Mouse (Mus musculus): Measurements from ENCODE around the gene Gm49373. TPM values are rescaled to one million over a fixed set of nuclear protein-coding genes. Genes with fewer than 3 reads are reported as not detected.

Gene Gm49373
- 0.12 and 0.49 TPM in 2 replicates for polyA plus RNA-seq (2014; fragmentation: Nextera tagmentation; extraction: Ambion mirVana)

DNA sequence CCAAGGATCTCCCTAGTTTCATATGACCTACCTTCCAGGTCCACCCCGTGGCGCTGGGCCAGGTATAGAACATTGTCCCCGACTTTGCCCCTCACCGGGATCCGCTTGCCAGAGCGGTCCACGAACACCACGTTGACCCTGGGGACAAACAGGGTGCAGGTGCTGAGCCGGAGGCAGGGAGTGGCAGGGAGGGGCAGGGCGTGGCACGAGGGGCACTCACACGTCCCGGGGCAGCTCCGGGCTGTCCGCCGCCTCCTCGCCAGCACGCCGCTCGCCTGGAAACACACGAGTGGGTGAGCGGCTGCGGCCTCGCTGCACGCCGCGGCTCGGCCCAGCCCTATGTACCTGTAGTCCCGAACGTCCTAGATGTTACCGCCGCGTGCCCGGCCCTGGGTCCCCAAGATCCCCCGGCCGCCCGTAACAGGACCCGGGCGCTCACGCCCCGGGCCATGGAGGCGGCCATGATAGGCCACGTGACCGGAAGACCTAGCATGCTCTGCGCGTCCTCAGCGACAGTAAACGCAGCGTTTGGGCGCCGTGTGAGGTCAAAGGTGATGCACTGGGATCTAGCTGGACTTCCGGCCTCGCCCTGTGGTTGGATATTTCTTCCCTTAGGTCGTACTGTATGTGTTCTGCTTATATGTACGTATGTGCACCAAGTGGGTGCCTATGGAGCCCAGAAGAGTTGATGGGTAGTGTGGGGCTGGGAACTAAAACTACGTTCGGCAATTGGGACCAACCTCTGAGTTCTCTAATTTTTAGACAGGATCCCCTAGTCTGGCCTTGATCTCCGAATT is at the start of gene Gm49373, which contains the start of gene Fdx1l:
TSS of gene Gm49373 (minus strand) at position 53 of the 797 bp plus-strand sequence.
TSS of gene Fdx1l (minus strand) at position 571 of the 797 bp plus-strand sequence.
- Histone ChIP-seq H3K9me3 (ENCODE audit: control insufficient read depth, low read length) (no peaks in the 10 kb centered on the region), H3K27ac (replicated peaks in 1 of 2; ENCODE audit: control insufficient read depth in 1 of 2, insufficient read depth in 1 of 2, low read depth in 2 of 2, low read length in 2 of 2) (peak within 1 kb of the TSS; percentile 46 to 52), H3K9ac (ENCODE audit: low read length) (peak within 1 kb of the TSS; percentile 90), H3K36me3 (ENCODE audit: control insufficient read depth, insufficient read depth, low read length) (peaks cover 56% of the 10 kb centered on the region), H3K27me3 (ENCODE audit: control insufficient read depth, insufficient read depth, low read length) (no peaks in the 10 kb centered on the region), H3K4me1 (ENCODE audit: control insufficient read depth in 2 of 2, insufficient read depth in 2 of 2, low read length in 2 of 2) (peaks cover 0 to 12% of the 10 kb centered on the region in 2 experiments; a peak in 2 of 4 replicates), H3K4me2 (ENCODE audit: low read length) (peak within 1 kb of the TSS; percentile 90), H3K4me3 (ENCODE audit: control insufficient read depth in 1 of 2, insufficient read depth in 1 of 2, low read depth in 1 of 2, low read length in 2 of 2) (peak within 1 kb of the TSS; percentile 68 to 85)
- 2% methylated on average over 58 of the region's 58 CpGs for WGBS
- peak; percentile 84 for ATAC-seq (ENCODE audit: insufficient number of reproducible peaks, insufficient read depth, low FRiP score, low read depth)

DNA sequence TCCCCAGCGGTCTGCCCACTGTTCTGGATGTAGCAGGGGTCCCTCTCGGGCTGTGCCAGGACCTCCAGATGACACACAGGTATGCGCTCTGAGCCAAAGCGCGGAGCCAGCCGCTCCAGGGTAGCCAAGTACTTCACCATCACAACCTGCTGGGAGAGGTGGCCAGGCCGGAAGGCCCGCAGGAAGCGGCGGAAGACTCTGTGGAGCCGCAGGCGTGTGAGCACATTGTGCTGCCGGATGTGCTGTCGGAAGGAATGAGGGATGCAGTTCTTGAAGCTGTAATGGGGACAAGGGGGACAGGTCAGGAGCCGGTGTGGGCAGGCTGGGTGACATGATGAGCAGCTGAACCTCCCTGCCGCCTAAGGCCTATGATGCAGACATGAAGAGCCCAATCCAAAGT is 48.6 kb upstream of the Gm49373 start:
- H3K4me1 ChIP-seq (ENCODE audit: control insufficient read depth in 2 of 2, insufficient read depth in 2 of 2, low read length in 2 of 2): peaks cover 9 to 10% of the 10 kb centered on the region in 2 experiments
- 81% methylated on average over 16 of the region's 16 CpGs for WGBS
- no peaks in the 10 kb centered on the region for H3K27me3 ChIP-seq (ENCODE audit: control insufficient read depth, insufficient read depth, low read length)
- no peak overlapping the region for H3K4me2 ChIP-seq (ENCODE audit: low read length)
- H3K4me3 ChIP-seq (ENCODE audit: control insufficient read depth in 1 of 2, insufficient read depth in 1 of 2, low read depth in 1 of 2, low read length in 2 of 2): no peak overlapping the region
- no peak overlapping the region for H3K9ac ChIP-seq (ENCODE audit: low read length)
- no peak for ATAC-seq (ENCODE audit: insufficient number of reproducible peaks, insufficient read depth, low FRiP score, low read depth)
- H3K27ac ChIP-seq (replicated peaks in 1 of 2; ENCODE audit: control insufficient read depth in 1 of 2, insufficient read depth in 1 of 2, low read depth in 2 of 2, low read length in 2 of 2): no peak overlapping the region
- peaks cover 64% of the 10 kb centered on the region for H3K36me3 ChIP-seq (ENCODE audit: control insufficient read depth, insufficient read depth, low read length)
- no peaks in the 10 kb centered on the region for H3K9me3 ChIP-seq (ENCODE audit: control insufficient read depth, low read length)

DNA sequence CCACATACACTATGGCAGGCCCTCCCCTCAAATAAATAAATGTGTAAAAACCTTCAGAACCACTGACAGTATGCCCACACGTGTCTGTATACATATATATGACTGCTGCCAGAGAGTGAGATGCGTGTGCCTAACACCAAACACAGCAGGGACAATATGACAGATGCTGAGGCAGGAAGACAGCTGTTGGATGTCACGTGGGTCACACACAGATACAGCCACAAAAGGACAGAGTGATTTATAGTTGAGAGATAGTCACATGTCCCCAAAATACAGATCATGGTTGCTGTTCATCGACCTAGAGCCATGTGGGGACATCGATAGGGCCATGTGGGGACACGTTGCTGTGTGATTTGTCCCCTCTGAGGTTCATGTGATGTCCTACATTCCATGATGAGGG is 44.2 kb upstream of the Gm49373 start:
- Histone ChIP-seq H3K4me3 (ENCODE audit: control insufficient read depth in 1 of 2, insufficient read depth in 1 of 2, low read depth in 1 of 2, low read length in 2 of 2) (no peak overlapping the region), H3K36me3 (ENCODE audit: control insufficient read depth, insufficient read depth, low read length) (peaks cover 39% of the 10 kb centered on the region), H3K9ac (ENCODE audit: low read length) (no peak overlapping the region), H3K4me2 (ENCODE audit: low read length) (no peak overlapping the region), H3K9me3 (ENCODE audit: control insufficient read depth, low read length) (no peaks in the 10 kb centered on the region), H3K27me3 (ENCODE audit: control insufficient read depth, insufficient read depth, low read length) (no peaks in the 10 kb centered on the region), H3K4me1 (ENCODE audit: control insufficient read depth in 2 of 2, insufficient read depth in 2 of 2, low read length in 2 of 2) (no peaks in the 10 kb centered on the region), H3K27ac (replicated peaks in 1 of 2; ENCODE audit: control insufficient read depth in 1 of 2, insufficient read depth in 1 of 2, low read depth in 2 of 2, low read length in 2 of 2) (no peak overlapping the region)
- 78% methylated on average over 6 of the region's 6 CpGs for WGBS
- no peak for ATAC-seq (ENCODE audit: insufficient number of reproducible peaks, insufficient read depth, low FRiP score, low read depth)

DNA sequence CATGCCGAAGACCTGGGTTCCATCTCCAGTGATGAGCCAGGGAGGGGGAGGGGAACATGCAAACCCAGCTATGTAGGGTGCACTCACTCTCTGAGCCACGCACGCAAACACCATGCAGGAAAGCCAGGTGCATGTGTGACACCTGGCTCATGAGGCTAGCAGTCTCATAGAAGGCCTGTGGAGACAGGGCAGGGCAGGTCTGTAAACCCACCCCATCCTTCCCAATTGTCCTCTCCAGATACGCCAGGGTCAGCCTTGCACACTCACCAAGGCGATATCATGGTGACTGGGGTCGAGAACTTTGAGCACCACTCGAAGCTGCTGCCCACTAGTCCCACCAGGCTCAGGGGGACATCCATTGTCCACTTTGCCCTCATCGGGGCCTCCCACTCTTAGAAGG is 42.2 kb upstream of the Gm49373 start:
- Histone ChIP-seq H3K4me1 (ENCODE audit: control insufficient read depth in 2 of 2, insufficient read depth in 2 of 2, low read length in 2 of 2) (no peaks in the 10 kb centered on the region), H3K27ac (replicated peaks in 1 of 2; ENCODE audit: control insufficient read depth in 1 of 2, insufficient read depth in 1 of 2, low read depth in 2 of 2, low read length in 2 of 2) (no peak overlapping the region), H3K27me3 (ENCODE audit: control insufficient read depth, insufficient read depth, low read length) (no peaks in the 10 kb centered on the region), H3K4me2 (ENCODE audit: low read length) (no peak overlapping the region), H3K4me3 (ENCODE audit: control insufficient read depth in 1 of 2, insufficient read depth in 1 of 2, low read depth in 1 of 2, low read length in 2 of 2) (no peak overlapping the region), H3K36me3 (ENCODE audit: control insufficient read depth, insufficient read depth, low read length) (peaks cover 29% of the 10 kb centered on the region), H3K9ac (ENCODE audit: low read length) (no peak overlapping the region), H3K9me3 (ENCODE audit: control insufficient read depth, low read length) (no peaks in the 10 kb centered on the region)
- WGBS: 87% methylated on average over 8 of the region's 8 CpGs
- ATAC-seq (ENCODE audit: insufficient number of reproducible peaks, insufficient read depth, low FRiP score, low read depth): no peak

DNA sequence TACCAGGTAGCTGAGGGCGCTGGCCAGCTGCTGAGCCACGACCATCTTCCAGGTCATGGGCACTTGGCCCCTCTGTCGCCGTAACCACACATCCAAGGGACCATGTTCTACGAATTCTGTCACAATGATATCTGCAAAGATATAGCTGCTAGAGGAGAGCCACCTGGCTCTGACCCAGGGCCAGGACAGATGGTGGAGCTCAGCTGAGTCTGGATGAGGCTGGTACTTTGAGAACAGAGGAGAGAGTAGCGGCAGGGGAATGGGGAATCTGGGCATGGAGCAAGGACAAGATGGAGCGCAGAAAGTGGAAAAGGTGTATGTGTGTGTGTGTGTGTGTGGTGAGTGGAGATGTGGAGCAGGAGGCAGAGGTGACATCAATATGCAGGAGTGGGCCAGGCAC is 41.3 kb upstream of the Gm49373 start:
- no peak for ATAC-seq (ENCODE audit: insufficient number of reproducible peaks, insufficient read depth, low FRiP score, low read depth)
- Histone ChIP-seq H3K4me3 (ENCODE audit: control insufficient read depth in 1 of 2, insufficient read depth in 1 of 2, low read depth in 1 of 2, low read length in 2 of 2) (no peak overlapping the region), H3K9me3 (ENCODE audit: control insufficient read depth, low read length) (no peaks in the 10 kb centered on the region), H3K4me1 (ENCODE audit: control insufficient read depth in 2 of 2, insufficient read depth in 2 of 2, low read length in 2 of 2) (no peaks in the 10 kb centered on the region), H3K27me3 (ENCODE audit: control insufficient read depth, insufficient read depth, low read length) (no peaks in the 10 kb centered on the region), H3K9ac (ENCODE audit: low read length) (no peak overlapping the region), H3K4me2 (ENCODE audit: low read length) (no peak overlapping the region), H3K36me3 (ENCODE audit: control insufficient read depth, insufficient read depth, low read length) (peaks cover 31% of the 10 kb centered on the region), H3K27ac (replicated peaks in 1 of 2; ENCODE audit: control insufficient read depth in 1 of 2, insufficient read depth in 1 of 2, low read depth in 2 of 2, low read length in 2 of 2) (no peak overlapping the region)
- WGBS: 81% methylated on average over 7 of the region's 7 CpGs

DNA sequence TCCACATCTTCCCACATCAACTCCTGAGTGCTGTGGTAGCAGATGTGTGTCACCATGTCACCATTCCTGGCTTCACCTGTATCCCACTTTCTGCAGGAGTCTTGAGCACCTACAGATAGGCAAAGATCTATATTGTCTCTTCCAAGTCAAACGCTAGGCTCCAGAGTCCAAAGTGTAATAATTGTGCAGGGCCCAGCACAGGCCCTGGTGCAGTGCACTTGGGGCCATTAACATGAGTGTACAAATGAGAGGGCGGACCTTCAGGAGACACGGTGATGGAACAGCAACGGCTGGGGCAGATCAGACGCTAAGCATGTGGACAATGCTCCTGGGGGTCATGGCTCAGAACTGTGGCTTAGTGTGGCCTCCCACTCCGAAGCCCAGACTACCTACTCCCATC is 40.9 kb upstream of the Gm49373 start:
- 89% methylated on average over 6 of the region's 6 CpGs for WGBS
- H3K4me3 ChIP-seq (ENCODE audit: control insufficient read depth in 1 of 2, insufficient read depth in 1 of 2, low read depth in 1 of 2, low read length in 2 of 2): no peak overlapping the region
- H3K27ac ChIP-seq (replicated peaks in 1 of 2; ENCODE audit: control insufficient read depth in 1 of 2, insufficient read depth in 1 of 2, low read depth in 2 of 2, low read length in 2 of 2): no peak overlapping the region
- H3K4me1 ChIP-seq (ENCODE audit: control insufficient read depth in 2 of 2, insufficient read depth in 2 of 2, low read length in 2 of 2): no peaks in the 10 kb centered on the region
- no peaks in the 10 kb centered on the region for H3K27me3 ChIP-seq (ENCODE audit: control insufficient read depth, insufficient read depth, low read length)
- H3K9ac ChIP-seq (ENCODE audit: low read length): no peak overlapping the region
- no peak overlapping the region for H3K4me2 ChIP-seq (ENCODE audit: low read length)
- H3K36me3 ChIP-seq (ENCODE audit: control insufficient read depth, insufficient read depth, low read length): peaks cover 34% of the 10 kb centered on the region
- H3K9me3 ChIP-seq (ENCODE audit: control insufficient read depth, low read length): no peaks in the 10 kb centered on the region
- no peak for ATAC-seq (ENCODE audit: insufficient number of reproducible peaks, insufficient read depth, low FRiP score, low read depth)

- no peak overlapping the region for H3K9ac ChIP-seq (ENCODE audit: low read length)
- 46% methylated on average over 23 of the region's 23 CpGs for whole genome bisulfite sequencing
- H3K27me3 ChIP-seq (ENCODE audit: control insufficient read depth, insufficient read depth, low read length): no peaks in the 10 kb centered on the region
- no peaks in the 10 kb centered on the region for H3K4me1 ChIP-seq (ENCODE audit: control insufficient read depth in 2 of 2, insufficient read depth in 2 of 2, low read length in 2 of 2)
- peaks cover 26% of the 10 kb centered on the region for H3K36me3 ChIP-seq (ENCODE audit: control insufficient read depth, insufficient read depth, low read length)
- H3K4me2 ChIP-seq (ENCODE audit: low read length): no peak overlapping the region
- ATAC-seq (ENCODE audit: insufficient number of reproducible peaks, insufficient read depth, low FRiP score, low read depth): no peak
- no peak overlapping the region for H3K4me3 ChIP-seq (ENCODE audit: control insufficient read depth in 1 of 2, insufficient read depth in 1 of 2, low read depth in 1 of 2, low read length in 2 of 2)
- H3K9me3 ChIP-seq (ENCODE audit: control insufficient read depth, low read length): no peaks in the 10 kb centered on the region
- no peak overlapping the region for H3K27ac ChIP-seq (replicated peaks in 1 of 2; ENCODE audit: control insufficient read depth in 1 of 2, insufficient read depth in 1 of 2, low read depth in 2 of 2, low read length in 2 of 2)
Measured at GRCm38 (mm10) chr9:21107607-21108237, 34.8 kb upstream of the Gm49373 start.

All from heart, embryonic 14.5 days (tissue).